Mouse (Mus musculus): ENCODE data around the gene Dclk1.

Dclk1 gene

DNA sequence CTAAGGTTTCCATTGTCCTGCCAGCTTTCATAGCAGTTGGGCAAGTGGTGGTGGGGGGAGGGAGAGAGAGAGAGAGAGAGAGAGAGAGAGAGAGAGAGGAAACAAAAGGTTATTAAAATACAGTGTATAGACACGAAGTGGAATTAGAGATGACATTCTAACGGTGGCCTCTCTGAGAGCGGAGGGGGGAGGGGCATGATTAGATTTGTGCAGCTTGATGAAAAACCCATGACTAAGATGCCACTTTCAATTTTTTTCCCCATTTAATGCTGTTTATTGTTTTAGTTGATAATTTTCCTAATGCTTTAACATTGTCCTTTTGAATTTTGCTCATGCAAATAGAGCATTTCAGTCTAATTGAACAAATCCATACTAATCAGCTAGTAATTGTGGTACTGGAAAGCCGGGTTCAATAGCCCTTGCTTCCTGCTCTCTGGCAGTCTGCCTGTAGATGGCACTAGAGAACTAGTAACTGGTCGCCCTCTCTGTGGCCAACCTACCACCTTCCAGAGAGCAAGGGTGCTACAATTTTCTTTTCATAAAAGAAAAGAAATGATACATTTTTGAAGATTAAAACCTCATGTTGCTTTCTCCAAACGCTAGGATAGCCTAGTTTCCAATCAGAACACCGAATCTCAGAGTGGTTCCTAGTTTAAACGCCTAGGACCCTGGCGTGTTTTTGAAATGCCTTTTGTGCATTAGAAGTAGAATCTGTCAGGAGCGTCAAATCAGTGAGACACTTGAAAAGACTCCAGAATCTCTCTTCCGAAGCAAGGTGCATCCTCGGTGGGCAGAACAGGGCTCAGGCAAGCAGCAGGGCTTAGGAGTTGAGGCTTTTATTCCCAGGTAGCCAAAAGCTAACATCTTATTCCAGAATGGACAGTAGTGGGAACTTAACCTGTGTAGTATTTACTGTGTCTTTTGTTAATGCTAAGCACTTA lies 278.3 kb downstream of the Dclk1 start:
- peak; percentile 85 to 92 for DNase-seq

DNA sequence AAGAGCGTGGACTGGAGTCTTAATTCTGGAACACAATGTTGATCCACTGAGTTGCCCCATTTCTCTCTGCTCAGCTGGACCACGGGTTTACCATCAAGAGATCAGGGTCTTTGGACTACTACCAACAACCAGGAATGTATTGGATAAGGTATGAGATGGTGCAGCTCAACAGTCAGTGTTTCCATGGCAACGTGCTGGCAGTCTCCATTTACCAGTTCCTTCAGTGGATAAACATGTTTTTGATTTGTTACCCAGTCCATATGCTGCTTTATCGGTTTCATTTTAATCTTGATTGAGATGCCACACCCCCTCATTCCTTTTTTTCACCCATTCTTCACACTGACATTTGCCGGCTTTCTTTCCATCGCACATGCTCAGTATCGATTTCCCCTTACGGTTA lies 279.6 kb downstream of the Dclk1 start:
- peak in 1 of 2 experiments; percentile 48 for DNase-seq

GRCm38 (mm10) chr3:55523224-55523623 lies 281.1 kb downstream of the Dclk1 start:
- DNase-seq, result peak; percentile 65 to 66

- peak; percentile 45 to 58 for DNase-seq
Observed at GRCm38 (mm10) chr3:55523735-55524477, 281.7 kb downstream of the Dclk1 start.

DNA sequence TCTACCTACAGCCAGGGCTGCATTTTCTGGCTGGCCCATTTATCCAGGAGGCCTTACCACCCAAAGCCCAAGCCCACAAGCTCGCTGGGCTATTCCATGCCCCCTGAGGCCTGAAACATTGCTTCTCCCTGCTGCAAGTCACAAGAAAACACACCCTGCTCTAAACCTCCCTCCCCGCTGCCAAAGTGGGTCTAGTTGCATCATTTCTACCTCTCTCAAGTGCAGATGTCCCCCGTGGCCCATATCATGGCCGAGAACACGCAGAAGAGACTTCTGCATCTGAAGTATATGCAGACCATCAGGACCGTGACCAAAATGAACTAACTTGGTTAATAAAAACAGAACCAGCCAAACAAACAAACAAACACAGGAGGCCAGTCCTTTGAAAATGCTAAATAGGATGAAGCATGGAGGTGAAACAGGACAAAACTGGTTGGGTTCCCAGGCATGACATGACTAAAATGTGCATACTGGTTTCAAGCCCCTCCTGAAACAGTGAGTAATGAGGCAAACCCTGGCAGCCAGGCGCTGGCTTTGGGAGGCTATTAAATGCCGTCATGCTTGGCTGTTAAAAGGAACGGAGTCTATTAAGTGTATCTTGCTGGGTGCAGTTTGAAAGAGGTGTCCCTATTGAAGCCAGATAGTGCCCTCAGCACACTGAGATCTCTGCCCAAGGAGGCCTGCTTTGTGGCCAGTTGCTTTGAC lies 282.5 kb downstream of the Dclk1 start:
- DNase-seq, result peak in 1 of 2 experiments; percentile 23

- DNase-seq, result no peak
Observed at GRCm38 (mm10) chr3:55526470-55526869, 284.3 kb downstream of the Dclk1 start.

DNA sequence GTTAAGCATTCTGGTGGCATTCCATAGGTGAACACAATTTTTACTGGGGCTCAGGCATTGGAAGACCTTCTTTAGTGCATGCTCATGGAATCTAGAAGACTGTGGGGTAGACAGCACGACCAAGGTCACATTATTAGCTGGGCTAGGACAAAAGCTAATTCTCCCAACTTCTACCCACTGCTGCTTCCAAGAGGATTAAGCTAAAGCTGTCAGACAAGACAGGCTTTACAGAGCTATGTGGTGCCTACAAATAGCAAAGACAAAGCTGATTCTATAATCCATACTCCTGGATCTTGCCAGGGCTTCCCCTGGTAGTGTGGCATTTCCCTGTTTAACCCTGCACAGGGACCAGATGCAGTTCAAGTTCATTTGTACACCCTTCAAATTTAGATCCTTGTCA lies 285.4 kb downstream of the Dclk1 start:
- no peak for DNase-seq

GRCm38 (mm10) chr3:55528012-55528411 lies 285.8 kb downstream of the Dclk1 start:
- DNase-seq, result peak in 1 of 2 experiments; percentile 35

- DNase-seq, result no peak
Observed at GRCm38 (mm10) chr3:55529414-55529813, 287.2 kb downstream of the Dclk1 start.

DNA sequence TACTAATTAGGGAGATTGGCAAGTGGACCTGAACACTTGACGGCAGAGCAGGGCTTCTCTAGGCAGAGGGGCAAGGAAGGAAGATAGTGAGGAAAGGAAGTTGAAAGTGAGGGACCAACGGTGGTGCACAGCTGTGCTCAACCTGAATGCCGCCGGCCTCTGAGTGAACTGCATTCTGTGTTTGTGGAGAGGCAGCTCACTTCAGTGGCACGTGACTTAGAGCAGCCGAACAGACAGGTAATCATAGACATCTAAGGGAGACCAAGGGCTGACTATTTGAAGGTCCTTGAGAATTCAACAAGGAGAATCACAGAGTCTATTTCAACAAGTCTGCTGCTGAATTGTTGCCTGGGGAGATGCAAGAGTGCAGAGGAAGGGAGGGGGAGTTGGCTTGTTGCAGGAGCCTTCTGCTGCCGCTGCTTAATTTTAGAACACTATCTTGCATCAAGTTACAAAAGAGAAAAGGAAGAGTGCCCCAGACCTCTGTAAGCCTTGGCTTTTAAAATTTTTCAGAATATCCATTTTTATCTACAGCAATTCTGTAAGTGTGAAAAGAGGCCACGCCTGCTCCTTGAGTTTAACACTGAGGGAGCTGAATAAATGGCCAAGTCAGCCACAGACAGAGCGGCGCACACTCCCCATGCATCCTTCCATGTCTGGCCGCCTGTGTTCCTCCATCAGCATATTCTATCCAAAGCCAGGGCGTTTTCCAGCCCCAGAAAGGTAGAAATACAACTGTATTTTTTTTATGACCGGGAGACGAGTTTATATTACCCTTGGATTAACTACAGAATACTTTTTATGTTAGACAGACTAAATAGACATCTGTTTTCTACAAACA lies 289.3 kb downstream of the Dclk1 start:
- DNase-seq, result no peak

DNA sequence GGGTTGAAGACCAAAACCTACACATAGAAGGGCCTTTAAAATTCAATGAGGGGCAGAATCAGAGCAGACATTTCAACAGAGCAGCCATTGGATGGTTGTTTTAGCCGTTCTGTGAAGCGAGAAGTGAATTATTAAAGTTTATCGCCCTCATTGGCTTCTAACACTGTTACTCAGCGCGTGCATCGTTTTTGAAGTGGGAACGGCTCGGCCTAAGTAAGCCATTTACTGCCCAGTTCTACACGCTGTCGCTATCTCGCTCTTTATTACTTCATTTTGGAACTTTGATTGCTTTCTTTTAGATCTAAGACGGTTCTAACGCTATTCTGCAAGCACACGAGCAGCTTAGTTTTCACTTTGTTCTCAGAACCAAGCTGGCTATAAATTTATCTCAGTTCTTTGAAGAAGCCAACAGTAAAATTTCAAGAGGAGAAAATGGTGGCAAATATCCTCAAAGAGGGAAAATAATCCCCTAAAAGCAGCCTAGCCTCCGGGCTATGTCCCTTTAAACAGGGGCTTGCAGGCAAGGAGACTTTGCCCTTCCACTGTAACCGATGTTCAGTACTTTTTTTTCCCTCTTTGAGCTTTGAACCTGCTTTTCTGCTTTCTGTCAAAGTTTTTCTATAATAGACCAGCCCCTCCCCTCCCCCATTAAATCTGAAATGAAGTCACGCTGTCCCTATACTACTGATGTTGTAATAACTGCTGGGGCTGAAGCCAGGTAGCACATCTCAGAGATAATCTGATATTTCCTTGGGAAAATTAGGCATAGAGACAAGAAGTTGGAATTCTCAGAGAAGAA lies 290.2 kb downstream of the Dclk1 start:
- DNase-seq, result no peak

DNA sequence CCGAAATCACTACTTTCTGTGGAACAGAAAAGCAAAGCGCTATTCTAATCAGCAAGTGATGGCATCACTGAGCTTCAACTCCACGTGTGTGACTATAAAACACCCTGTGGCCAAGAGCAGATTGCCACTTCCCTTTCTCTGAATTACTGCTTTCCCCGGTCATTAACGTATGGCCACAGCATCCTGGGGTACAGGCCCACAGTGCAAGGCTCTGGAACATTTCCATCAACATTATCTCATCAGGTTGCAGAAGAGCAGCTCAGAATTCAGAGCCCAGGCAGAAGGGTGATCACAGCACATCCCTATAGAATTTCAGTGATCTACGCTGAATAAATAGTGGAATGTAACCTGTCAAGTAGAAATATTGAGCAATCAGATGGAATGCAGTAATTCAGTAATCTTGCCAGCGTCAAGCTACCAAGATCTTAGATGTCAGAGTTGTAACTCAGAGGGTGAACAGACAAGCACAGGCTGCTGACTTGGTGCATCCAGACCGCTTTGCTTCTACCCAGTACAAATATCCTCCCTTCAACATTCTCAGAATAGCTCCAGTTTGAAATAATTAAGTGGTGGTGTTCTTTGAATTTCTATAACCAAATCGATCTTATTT lies 293.5 kb downstream of the Dclk1 start:
- DNase-seq, result peak in 1 of 2 experiments; percentile 37

- DNase-seq, result no peak
Observed at GRCm38 (mm10) chr3:55536901-55537300, 294.7 kb downstream of the Dclk1 start.

- no peak for DNase-seq
Observed at GRCm38 (mm10) chr3:55537714-55538113, 295.6 kb downstream of the Dclk1 start.

GRCm38 (mm10) chr3:55539400-55539799 lies 297.2 kb downstream of the Dclk1 start:
- no peak for DNase-seq

DNA sequence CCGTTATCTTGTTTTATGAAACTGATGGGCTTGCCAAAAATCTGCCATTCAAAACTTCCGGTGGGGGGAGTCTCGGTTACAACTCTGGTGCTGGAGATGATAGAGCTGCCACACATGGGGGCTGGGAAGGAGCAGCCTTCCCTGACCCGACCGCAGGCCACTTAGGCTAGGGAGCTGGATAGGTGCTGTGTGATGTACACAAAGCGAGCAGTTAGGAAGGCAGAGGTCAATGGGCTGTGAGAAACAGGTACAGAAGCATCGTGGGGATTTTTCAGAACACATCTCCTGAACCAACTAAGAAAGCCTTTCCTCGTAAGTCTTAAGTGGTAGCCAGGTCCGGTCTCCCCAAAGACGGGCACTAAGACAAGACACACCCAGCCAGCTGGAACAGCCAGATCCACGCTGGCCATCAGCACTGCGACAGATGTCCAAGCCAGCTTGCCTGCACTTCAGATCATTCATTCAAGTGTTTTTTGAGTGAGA lies 297.7 kb downstream of the Dclk1 start:
- DNase-seq, result peak; percentile 59 to 70

DNA sequence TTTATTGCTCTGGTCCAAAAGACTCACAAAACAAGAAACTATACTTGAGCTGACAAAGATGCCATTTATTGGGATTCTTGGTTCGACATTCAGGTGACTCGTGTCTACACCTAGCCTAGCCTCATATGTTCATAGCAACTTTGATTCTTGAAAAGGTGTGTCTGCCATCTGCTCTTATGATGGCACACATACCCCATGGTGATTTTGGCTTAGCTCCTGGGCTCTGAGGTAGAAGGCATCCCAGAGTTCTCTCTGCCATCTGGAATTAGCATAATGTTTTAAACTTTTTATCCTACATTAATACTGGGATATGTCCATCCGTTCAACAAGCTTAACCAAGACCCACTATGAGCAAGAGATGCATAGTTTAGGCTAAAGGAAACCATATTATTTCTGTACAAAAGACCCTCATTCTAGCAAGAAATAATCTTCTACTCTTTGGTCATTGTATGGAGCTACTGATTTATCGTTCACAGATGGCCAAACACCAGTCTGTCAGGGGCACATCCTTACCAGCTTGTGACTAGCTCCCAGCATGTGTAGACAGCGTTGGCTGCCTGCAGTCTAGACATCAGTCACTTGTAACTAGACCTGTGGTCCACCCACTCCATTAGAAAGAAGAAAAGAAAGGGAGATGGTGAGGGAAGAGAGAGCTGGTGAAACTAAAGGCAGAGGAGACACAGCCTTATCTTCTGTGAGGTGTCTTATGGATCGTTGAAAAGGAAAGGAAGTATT lies 298.4 kb downstream of the Dclk1 start:
- peak; percentile 75 to 86 for DNase-seq

DNA sequence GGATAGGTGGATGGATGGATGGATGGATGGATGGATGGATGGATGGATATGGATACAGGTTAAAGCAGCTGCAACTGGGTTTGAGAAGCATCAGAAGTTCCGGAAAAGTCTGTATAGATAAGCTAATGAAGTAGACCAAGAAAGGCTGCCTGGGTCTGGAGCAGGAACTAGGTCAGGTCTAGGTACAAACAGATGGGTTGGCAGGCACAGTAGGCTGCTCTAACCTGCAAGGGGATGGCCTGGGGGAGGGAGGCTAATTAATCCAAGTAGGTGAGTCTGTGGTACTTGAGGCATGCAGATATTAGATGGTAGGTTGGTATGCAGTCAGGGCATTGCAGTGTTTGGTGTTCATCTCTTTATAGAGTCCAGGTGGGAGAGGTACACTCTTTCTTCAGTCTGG lies 299.6 kb downstream of the Dclk1 start:
- peak; percentile 71 to 76 for DNase-seq

GRCm38 (mm10) chr3:55542310-55542709 lies 300.1 kb downstream of the Dclk1 start:
- DNase-seq, result peak; percentile 73 to 82

DNA sequence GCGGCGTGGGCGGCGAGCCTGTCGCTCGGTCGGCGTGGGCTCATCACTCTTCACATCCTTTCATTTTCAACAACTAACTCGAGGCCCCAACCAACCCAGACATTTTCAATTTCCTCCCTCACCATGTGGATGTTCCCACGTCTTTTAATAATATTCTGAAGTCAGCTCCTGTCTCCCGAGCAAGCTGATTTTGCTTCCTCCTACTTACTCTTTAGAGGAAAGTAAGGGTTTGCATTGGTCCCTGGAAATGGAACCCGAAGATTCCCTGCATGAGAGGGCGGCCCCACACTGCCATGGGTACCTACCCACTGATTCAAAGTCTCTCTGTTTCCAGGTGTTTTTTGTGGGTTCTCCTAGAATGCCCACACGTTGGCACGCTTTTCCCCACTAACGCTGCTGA lies 300.8 kb downstream of the Dclk1 start:
- peak in 1 of 2 experiments; percentile 51 for DNase-seq
